Mouse (Mus musculus): ENCODE data around the gene Rpl31.

Rpl31 gene

GRCm38 (mm10) chr1:39410085-39410821, 42.6 kb downstream of the Rpl31 start:
- Histone ChIP-seq H3K4me3 (replicated peaks; ENCODE audit: low read length) (no peak overlapping the region), H3K9me3 (ENCODE audit: low read length) (no peaks in the 10 kb centered on the region), H3K4me1 (replicated peaks; ENCODE audit: low read depth, low read length) (peaks cover 2% of the 10 kb centered on the region; the same call in 1 of the 2 replicates), H3K27me3 (ENCODE audit: insufficient read depth, low read length) (no peaks in the 10 kb centered on the region), H3K36me3 (ENCODE audit: insufficient read depth, low read length) (no peaks in the 10 kb centered on the region)
- no peak for TF ChIP-seq CTCF (conservative IDR thresholded peaks at IDR 0.05; ENCODE audit: low read length)
- TF ChIP-seq NANOG (IDR thresholded peaks at IDR 0.05; ENCODE audit: borderline replicate concordance, low read length): no peak
- TF ChIP-seq POU5F1 (IDR thresholded peaks at IDR 0.05; ENCODE audit: borderline replicate concordance, low read length): no peak

GRCm38 (mm10) chr1:39417817-39418216, 50.2 kb downstream of the Rpl31 start:
- H3K4me3 ChIP-seq (replicated peaks; ENCODE audit: low read length): no peak overlapping the region
- TF ChIP-seq POU5F1 (IDR thresholded peaks at IDR 0.05; ENCODE audit: borderline replicate concordance, low read length) (no peak), NANOG (IDR thresholded peaks at IDR 0.05; ENCODE audit: borderline replicate concordance, low read length) (no peak), CTCF (conservative IDR thresholded peaks at IDR 0.05; ENCODE audit: low read length) (no peak)
- H3K27me3 ChIP-seq (ENCODE audit: insufficient read depth, low read length): no peaks in the 10 kb centered on the region
- peaks cover 16% of the 10 kb centered on the region for H3K4me1 ChIP-seq (replicated peaks; ENCODE audit: low read depth, low read length)
- H3K9me3 ChIP-seq (ENCODE audit: low read length): no peaks in the 10 kb centered on the region
- H3K36me3 ChIP-seq (ENCODE audit: insufficient read depth, low read length): peaks cover 4% of the 10 kb centered on the region; the same call in 1 of the 2 replicates

- H3K4me1 ChIP-seq (replicated peaks; ENCODE audit: low read depth, low read length): peaks cover 22% of the 10 kb centered on the region
- H3K27me3 ChIP-seq (ENCODE audit: insufficient read depth, low read length): no peaks in the 10 kb centered on the region
Measured at GRCm38 (mm10) chr1:39418852-39419251, 51.2 kb downstream of the Rpl31 start.

GRCm38 (mm10) chr1:39420987-39421386, 53.3 kb downstream of the Rpl31 start:
- TF ChIP-seq NANOG (IDR thresholded peaks at IDR 0.05; ENCODE audit: borderline replicate concordance, low read length): no peak
- TF ChIP-seq POU5F1 (IDR thresholded peaks at IDR 0.05; ENCODE audit: borderline replicate concordance, low read length): no peak
- no peak for TF ChIP-seq CTCF (conservative IDR thresholded peaks at IDR 0.05; ENCODE audit: low read length)
- Histone ChIP-seq H3K9me3 (ENCODE audit: low read length) (no peaks in the 10 kb centered on the region), H3K27me3 (ENCODE audit: insufficient read depth, low read length) (no peaks in the 10 kb centered on the region)

More at GRCm38 (mm10) chr1:39418852-39419251, 51.2 kb downstream of the Rpl31 start:
- Histone ChIP-seq H3K36me3 (ENCODE audit: insufficient read depth, low read length) (peaks cover 4% of the 10 kb centered on the region; the same call in 1 of the 2 replicates), H3K4me3 (replicated peaks; ENCODE audit: low read length) (no peak overlapping the region), H3K9me3 (ENCODE audit: low read length) (no peaks in the 10 kb centered on the region)
- TF ChIP-seq CTCF (conservative IDR thresholded peaks at IDR 0.05; ENCODE audit: low read length) (no peak), NANOG (IDR thresholded peaks at IDR 0.05; ENCODE audit: borderline replicate concordance, low read length) (no peak), POU5F1 (IDR thresholded peaks at IDR 0.05; ENCODE audit: borderline replicate concordance, low read length) (no peak)

More at GRCm38 (mm10) chr1:39420987-39421386, 53.3 kb downstream of the Rpl31 start:
- H3K4me3 ChIP-seq (replicated peaks; ENCODE audit: low read length): no peak overlapping the region
- peaks cover 31% of the 10 kb centered on the region for H3K4me1 ChIP-seq (replicated peaks; ENCODE audit: low read depth, low read length)
- H3K36me3 ChIP-seq (ENCODE audit: insufficient read depth, low read length): peaks cover 4% of the 10 kb centered on the region; the same call in 1 of the 2 replicates
